Mouse (Mus musculus) retina, embryonic 14.5 days (tissue): ENCODE data around the gene Chd2.

ENCODE experiments used
- DNase-seq: peaks from one replicate; pipeline ENCODE4 v3.0.0-alpha.2; 2015; ENCODE audit warnings: low spot score

Gene Chd2

DNA sequence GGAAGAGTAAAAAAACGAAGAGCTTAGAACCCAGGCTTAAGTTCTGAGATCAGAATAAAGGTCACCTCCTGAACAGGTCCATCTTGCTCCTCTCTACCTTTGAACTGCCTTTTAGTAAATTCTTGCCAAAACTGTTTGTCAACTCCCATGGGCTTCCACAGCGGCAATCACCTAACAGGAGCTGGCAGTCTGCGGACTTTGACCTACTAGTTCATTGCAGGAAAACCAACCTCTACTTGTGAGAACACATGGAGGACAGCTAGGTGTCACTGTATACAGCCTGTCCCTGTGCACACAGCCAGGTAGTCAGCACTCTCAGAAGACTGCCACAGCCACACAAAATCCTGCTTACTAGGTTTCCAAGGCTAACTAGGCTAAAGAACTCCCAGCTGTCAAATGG lies 99.8 kb downstream of the Chd2 start:
- DNase-seq = no peak

DNA sequence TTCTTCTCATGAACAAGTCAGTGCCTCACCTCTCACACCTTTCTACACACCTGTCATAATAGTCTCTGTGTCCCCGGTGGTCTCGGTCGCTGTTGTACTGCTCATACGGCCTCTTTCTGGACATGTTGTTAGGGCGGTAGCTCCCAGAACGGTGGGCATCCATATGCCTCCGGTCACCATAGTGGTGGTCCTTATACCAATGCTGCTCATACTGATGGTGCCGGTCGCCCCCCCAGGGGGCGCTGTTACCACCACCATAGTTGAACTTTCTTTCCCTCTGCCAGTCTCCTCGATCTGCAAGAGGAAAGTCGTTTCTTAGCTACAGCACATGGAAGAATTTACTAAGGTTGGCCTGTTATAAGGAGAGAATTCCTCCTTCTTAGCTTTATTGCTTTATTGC lies 105.9 kb downstream of the Chd2 start:
- peak; percentile 59 for DNase-seq

DNA sequence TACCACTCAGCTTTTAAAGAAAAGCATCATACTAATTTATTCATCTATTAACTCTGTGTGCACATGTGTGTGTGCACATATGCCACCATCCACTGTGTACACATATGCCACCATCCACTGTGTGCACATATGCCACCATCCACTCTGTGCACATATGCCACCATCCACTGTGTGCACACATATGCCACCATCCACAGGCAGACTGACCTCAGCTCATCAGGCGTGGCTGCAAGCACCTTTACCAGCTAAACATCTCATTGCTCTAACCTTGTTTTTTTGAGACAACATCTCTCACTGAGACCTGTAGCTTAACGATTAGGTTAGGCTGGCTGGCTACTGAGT lies 107.3 kb downstream of the Chd2 start:
- no peak for DNase-seq

- DNase-seq = no peak
Observed at GRCm38 (mm10) chr7:73433637-73434335, 107.8 kb downstream of the Chd2 start.

- DNase-seq = no peak
Observed at GRCm38 (mm10) chr7:73428525-73428924, 113.1 kb downstream of the Chd2 start.

GRCm38 (mm10) chr7:73427794-73428193 lies 113.8 kb downstream of the Chd2 start:
- DNase-seq = no peak

GRCm38 (mm10) chr7:73426752-73427386 lies 114.8 kb downstream of the Chd2 start:
- no peak for DNase-seq

- no peak for DNase-seq
Observed at GRCm38 (mm10) chr7:73426235-73426634, 115.4 kb downstream of the Chd2 start.

DNA sequence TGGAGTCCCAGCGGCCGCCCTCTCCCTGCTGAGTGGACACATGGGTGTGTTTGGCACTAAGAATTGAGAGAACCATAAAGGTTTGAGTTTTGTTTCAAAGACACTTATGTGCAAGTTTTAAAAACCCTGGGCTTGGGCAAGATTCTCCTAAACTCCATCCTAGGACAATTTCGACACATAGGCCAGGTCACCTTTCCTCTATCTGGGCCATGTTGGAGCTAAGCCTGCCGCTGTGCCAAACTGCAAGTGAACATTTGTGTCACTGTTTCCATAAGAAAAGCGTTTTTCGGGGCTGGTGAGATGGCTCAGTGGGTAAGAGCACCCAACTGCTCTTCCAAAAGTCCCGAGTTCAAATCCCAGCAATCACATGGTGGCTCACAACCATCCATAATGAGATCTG lies 116.2 kb downstream of the Chd2 start:
- no peak for DNase-seq

GRCm38 (mm10) chr7:73424705-73425104 lies 116.9 kb downstream of the Chd2 start:
- DNase-seq = peak; percentile 24

DNA sequence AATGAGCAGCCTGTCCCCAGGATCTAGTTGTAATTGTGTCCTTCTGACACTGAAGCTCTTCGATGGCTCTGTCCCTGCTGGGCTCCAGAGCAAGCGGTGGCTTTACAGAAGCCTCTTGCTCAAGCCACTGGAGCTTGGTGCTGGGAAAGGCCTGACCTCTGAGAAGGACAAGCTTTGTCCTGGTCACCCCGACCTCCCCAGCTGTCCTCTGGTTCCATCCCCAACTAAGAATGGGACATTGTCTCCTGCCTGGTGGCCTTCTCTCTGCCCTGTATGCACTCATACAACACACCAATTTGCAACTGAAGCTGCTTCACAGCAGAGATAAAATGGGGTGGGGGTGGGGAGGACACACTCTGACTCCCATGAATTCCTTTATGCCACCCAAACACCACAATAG lies 117.4 kb downstream of the Chd2 start:
- peak; percentile 22 for DNase-seq

- no peak for DNase-seq
Observed at GRCm38 (mm10) chr7:73423236-73423635, 118.4 kb downstream of the Chd2 start.

DNA sequence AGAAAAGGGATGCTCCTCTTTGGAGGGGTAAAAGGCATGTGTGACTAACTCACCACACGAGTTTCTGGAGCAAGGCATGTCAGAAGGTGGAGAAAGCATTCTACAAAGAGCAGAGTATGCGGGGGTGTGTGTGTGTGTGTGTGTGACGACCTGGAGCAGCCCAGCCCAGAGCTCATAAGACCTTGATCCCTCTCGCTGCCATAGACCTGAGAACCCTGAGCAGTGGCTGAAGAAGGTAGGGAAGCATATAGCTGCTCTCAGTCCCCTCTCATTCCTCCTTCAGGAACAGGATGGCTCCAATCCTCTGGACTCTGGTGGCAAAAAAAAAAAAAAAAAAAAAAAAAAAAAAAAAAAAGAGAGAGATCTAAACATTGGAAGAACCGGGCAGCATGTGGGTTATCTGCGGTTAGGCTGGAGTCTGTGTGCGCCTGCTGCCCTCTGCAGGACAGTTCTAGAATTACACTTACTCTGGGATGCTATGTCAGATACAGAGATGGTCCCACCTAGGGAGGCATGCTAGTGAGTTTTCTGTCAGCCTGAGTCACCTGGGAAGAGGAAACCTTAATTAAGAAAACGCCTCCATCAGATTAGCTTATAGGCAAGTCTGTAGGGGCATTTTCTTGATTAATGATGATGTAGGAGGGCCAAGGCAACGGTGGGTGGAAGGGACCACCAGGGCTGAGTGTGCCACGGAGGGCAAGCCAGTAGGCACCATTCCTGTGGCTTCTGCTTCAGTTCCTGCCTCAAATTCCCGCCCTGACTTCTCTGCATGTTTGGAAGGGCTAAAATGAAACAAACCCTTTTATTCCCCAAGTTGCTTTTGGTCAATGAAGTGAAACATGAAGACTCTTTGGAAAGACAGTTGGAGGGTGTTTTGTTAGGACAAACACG lies 119.2 kb downstream of the Chd2 start:
- DNase-seq = peak; percentile 91

DNA sequence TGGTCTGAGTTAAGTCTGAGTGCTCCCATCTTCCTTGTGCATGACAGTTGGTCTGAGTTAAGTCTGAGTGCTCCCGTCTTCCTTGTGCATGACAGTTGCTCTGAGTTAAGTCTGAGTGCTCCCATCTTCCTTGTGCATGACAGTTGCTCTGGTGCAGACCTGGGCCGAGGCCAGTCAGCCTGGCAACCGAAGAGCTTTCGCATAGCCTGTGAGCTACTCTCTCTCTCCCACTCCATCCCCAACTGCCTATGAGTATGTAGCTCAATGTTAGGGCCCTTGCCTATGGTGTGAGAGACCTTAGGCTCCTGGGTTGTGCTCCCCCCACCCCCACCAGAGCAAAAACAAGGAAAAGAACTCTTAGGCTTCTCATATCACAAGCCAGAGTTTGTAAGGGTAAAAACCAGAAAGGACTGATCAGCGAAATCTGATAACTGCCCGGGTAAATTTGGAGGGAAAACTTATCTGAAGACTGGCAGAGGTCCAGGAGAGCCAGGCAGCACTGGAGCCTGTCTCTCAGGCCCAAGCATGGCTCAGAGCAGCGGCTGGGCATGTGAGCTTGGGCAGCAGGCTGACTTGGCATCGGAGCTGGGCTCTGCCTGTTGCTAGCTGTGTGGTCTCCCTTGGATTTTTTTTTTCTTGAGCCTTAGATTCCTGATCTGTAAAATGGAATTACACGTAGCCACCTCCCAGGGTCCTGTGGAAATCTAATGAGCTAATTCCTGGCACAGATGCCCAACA lies 120.2 kb downstream of the Chd2 start:
- DNase-seq = no peak

GRCm38 (mm10) chr7:73420827-73421226 lies 120.8 kb downstream of the Chd2 start:
- no peak for DNase-seq

- DNase-seq = peak; percentile 43
Observed at GRCm38 (mm10) chr7:73419375-73419774, 122.3 kb downstream of the Chd2 start.

GRCm38 (mm10) chr7:73414192-73414591 lies 127.4 kb downstream of the Chd2 start:
- no peak for DNase-seq

GRCm38 (mm10) chr7:73412419-73412818 lies 129.2 kb downstream of the Chd2 start:
- no peak for DNase-seq

GRCm38 (mm10) chr7:73411986-73412385 lies 129.6 kb downstream of the Chd2 start:
- no peak for DNase-seq

DNA sequence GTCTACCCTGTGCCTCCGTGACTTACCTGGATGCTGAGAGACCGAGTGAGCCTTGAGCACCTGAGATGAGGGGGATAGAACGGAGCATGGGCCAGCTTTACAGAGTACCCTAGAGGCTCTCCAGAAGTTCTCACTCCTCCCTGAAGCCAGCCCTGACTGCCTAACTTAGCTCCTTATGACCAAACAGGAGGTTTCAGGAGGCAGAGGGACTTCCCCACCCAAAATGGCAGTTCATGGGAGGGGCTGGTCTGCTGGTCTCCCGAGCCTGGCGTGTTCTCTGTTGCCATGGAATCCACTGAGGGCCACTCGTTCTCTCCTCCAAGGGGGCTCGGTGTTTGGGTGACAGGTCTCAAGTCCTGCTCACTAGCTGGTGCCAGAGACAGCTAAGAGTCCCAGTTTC lies 130.1 kb downstream of the Chd2 start:
- no peak for DNase-seq

- no peak for DNase-seq
Observed at GRCm38 (mm10) chr7:73405550-73405949, 136.1 kb downstream of the Chd2 start.

GRCm38 (mm10) chr7:73403538-73403937 lies 138.1 kb downstream of the Chd2 start:
- no peak for DNase-seq
